Mouse (Mus musculus) right cerebral cortex, adult 18-20 months (tissue): ENCODE results near the gene Tagln2.
A peak's percentile ranks its signal among the peaks of the same experiment; 100 is the strongest.

ENCODE experiments used
- DNase-seq: peaks from one replicate; pipeline ENCODE4 v3.0.0; 2022; ENCODE audit warnings: mixed read lengths

Gene Tagln2

GRCm38 (mm10) chr1:172527431-172527830, 27.6 kb downstream of the Tagln2 start:
- DNase-seq = no peak

GRCm38 (mm10) chr1:172528701-172529100, 28.9 kb downstream of the Tagln2 start:
- peak; percentile 83 for DNase-seq

GRCm38 (mm10) chr1:172530544-172531220, 30.8 kb downstream of the Tagln2 start:
- no peak for DNase-seq

- no peak for DNase-seq
Measured at GRCm38 (mm10) chr1:172532551-172532950, 32.7 kb downstream of the Tagln2 start.

- no peak for DNase-seq
Measured at GRCm38 (mm10) chr1:172535116-172535515, 35.3 kb downstream of the Tagln2 start.

GRCm38 (mm10) chr1:172539827-172540226, 40.0 kb downstream of the Tagln2 start:
- no peak for DNase-seq

GRCm38 (mm10) chr1:172540283-172540820, 40.5 kb downstream of the Tagln2 start:
- DNase-seq = no peak

GRCm38 (mm10) chr1:172546062-172546461, 46.2 kb downstream of the Tagln2 start:
- DNase-seq = no peak

GRCm38 (mm10) chr1:172548501-172548900, 48.7 kb downstream of the Tagln2 start:
- no peak for DNase-seq

- DNase-seq = no peak
Measured at GRCm38 (mm10) chr1:172549314-172549713, 49.5 kb downstream of the Tagln2 start.

- DNase-seq = no peak
Measured at GRCm38 (mm10) chr1:172549717-172550116, 49.9 kb downstream of the Tagln2 start.

- DNase-seq = peak; percentile 60
Measured at GRCm38 (mm10) chr1:172550551-172550951, 50.7 kb downstream of the Tagln2 start.

GRCm38 (mm10) chr1:172551009-172551408, 51.2 kb downstream of the Tagln2 start:
- DNase-seq = no peak

- DNase-seq = no peak
Measured at GRCm38 (mm10) chr1:172552623-172553022, 52.8 kb downstream of the Tagln2 start.

GRCm38 (mm10) chr1:172555638-172556037, 55.8 kb downstream of the Tagln2 start, which contains the start of gene Vsig8:
TSS of gene Vsig8 (plus strand) at chr1:172555938.
- DNase-seq = no peak
